Mouse (Mus musculus) bone marrow, adult 2 months (tissue): ENCODE measurements around the gene Apol8. TPM values are rescaled to one million over a fixed set of nuclear protein-coding genes. Genes with fewer than 3 reads are reported as not detected.

Source experiments
- H3K27ac ChIP-seq: fragments of 200-500 bp; 2 replicates; pipeline ENCODE4 v1.5.1; 2012; ENCODE audit warnings: low read depth, mild to moderate bottlenecking, control low read depth, inconsistent platforms, low read length; ENCODE audit not compliant: control insufficient read depth, poor library complexity, insufficient read depth
- H3K4me1 ChIP-seq: fragments of 200-500 bp; 2 replicates; pipeline ENCODE4 v1.6.1; 2011; ENCODE audit warnings: low read length; ENCODE audit not compliant: control insufficient read depth, insufficient read depth
- H3K4me3 ChIP-seq: fragments of 200-500 bp; replicated peaks from 2 replicates; pipeline ENCODE3; 2011; ENCODE audit warnings: mild to moderate bottlenecking, low read depth, low read length, control low read depth; ENCODE audit not compliant: control insufficient read depth
- CTCF ChIP-seq: fragments of 200-500 bp; IDR thresholded peaks from 2 replicates; pipeline ENCODE4 v1.5.1; 2011; ENCODE audit warnings: low read length, control low read depth; ENCODE audit not compliant: control insufficient read depth, insufficient read depth
- POLR2A ChIP-seq: fragments of 200-500 bp; IDR thresholded peaks from 2 replicates; pipeline ENCODE4 v1.6.1; 2011; ENCODE audit warnings: low read depth, mild to moderate bottlenecking, control low read depth, low read length, borderline replicate concordance; ENCODE audit not compliant: control insufficient read depth
- WGBS: fragments of 180-500 bp; shearing (Covaris S2); methylation state at CpG from one replicate; pipeline ENCODE4 v1.1.7; 2018; 5-methylcytosine and 5-hydroxymethylcytosine counted together
- polyA plus RNA-seq: library from polyadenylated mRNA; stranded (reverse); fragments of >200 nt; gene quantifications from 2 replicates; pipeline ENCODE4 v1.2.4, GENCODE M21; 2011; ENCODE audit warnings: low replicate concordance; ENCODE audit not compliant: missing spikeins, insufficient read depth, insufficient read length

The Apol8 gene
- polyA plus RNA-seq, 1 experiment: 47.8 TPM

GRCm38 (mm10) chr15:77782449-77783014 is 25.7 kb upstream of the Apol8 start:
- Histone ChIP-seq H3K4me3 (no peak overlapping the region), H3K27ac (no peak overlapping the region), H3K4me1 (no peaks in the 10 kb centered on the region)
- WGBS: 79% methylated on average over 11 of the region's 11 CpGs
- TF ChIP-seq POLR2A: no peak
- TF ChIP-seq CTCF: peak; percentile 56

- Histone ChIP-seq H3K27ac (no peak overlapping the region), H3K4me3 (no peak overlapping the region), H3K4me1 (peaks cover 6% of the 10 kb centered on the region)
- WGBS: 63% methylated on average over 20 of the region's 20 CpGs
- TF ChIP-seq POLR2A (no peak), CTCF (peak; percentile 98)
Observed at GRCm38 (mm10) chr15:77775186-77775963, 18.6 kb upstream of the Apol8 start.

DNA sequence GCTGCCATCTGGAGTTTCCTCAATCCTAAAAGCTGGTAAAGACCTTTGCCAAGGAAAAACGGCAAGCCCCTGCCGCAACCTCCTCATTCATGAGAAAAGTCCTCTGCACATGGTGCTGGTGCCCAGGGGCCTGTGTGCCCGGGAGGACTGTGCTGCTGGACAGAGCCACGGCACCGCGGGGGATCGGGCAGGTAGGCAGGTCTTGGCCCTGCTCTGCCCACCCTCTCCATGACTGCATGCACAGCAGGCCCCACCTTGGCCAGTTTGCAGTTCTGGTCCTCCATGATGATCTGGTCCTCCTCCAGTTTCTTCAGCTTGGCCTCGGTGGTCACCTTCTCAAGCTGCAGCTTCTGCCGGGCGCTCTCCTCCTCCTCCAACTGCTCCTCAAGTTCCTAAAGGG is 17.5 kb upstream of the Apol8 start:
- Histone ChIP-seq H3K4me1 (peaks cover 6% of the 10 kb centered on the region), H3K27ac (no peak overlapping the region), H3K4me3 (no peak overlapping the region)
- WGBS: 96% methylated on average over 10 of the region's 10 CpGs
- no peak for TF ChIP-seq POLR2A
- no peak for TF ChIP-seq CTCF

DNA sequence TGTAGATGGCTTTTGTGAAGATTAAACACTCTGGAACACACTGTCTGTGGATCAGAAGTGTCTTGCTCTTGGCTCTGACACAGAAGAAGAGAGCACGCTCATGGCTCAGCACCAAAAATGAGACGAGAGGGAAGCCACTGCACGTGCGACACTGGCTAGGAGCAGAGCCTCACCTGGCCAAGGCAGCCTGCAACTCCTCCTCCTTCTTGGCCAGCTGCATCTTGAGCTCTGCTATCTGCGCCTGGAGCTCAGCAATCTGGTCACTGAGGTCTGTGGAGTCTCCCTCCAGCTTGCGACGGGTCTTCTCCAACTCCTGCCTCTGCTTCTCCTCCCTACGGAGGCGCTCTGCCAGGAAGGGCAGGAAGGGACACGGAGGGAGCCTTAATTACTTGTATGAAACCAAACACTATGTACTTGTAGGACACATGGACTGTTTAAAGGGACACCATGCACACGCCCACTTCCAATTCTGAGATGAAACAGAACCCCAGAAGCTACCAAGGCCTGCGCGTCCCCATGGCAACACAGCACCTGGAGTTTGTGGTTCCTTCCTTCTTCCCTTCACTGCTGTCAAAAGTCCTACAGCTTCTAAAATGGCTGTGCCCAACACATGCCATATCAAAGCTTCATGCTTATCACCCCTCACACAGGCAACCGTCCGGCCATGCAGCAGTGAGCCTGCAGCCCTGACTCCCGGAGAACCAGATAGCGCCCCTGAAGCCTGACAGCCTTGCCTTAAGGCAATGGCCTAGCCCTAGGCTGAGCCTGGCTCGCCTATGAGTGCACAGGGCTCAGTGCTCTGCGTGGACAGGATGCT is 16.5 kb upstream of the Apol8 start:
- TF ChIP-seq POLR2A (peak; percentile 44; the same call in 1 of the 2 replicates), CTCF (no peak)
- Histone ChIP-seq H3K4me1 (peaks cover 6% of the 10 kb centered on the region), H3K4me3 (no peak overlapping the region), H3K27ac (peak overlapping the region; percentile 67)
- WGBS: 69% methylated on average over 19 of the region's 19 CpGs

GRCm38 (mm10) chr15:77770942-77771341 is 14.1 kb upstream of the Apol8 start:
- Histone ChIP-seq H3K4me1 (peaks cover 6% of the 10 kb centered on the region), H3K4me3 (no peak overlapping the region), H3K27ac (no peak overlapping the region)
- TF ChIP-seq CTCF (no peak), POLR2A (no peak)
- 96% methylated on average over 9 of the region's 9 CpGs for WGBS

DNA sequence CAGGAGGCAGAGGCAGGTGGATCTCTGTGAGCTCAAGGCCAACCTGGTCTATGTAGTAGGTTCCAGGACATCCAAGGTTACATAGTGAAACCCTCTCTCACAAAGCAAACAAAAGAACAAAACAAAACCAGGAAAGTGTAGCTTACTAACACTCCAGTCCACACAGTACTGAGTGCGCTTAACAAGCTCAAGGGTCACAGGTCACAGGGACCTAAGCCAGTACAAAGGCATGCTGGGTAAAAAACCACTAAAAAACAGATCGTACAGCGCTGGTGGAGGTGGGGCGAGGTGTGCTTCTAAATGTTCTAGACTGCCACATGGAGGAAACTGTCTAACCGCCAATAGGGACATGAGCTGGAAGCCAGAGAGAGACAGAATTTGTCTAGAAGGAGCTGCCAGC is 13.5 kb upstream of the Apol8 start:
- WGBS: 96% methylated on average over 5 of the region's 5 CpGs
- TF ChIP-seq CTCF (no peak), POLR2A (no peak)
- H3K4me1 ChIP-seq: peaks cover 6% of the 10 kb centered on the region
- H3K4me3 ChIP-seq: no peak overlapping the region
- H3K27ac ChIP-seq: no peak overlapping the region

- 94% methylated on average over 11 of the region's 11 CpGs for WGBS
- no peak overlapping the region for H3K4me3 ChIP-seq
- TF ChIP-seq POLR2A: no peak
- TF ChIP-seq CTCF: no peak
Observed at GRCm38 (mm10) chr15:77766981-77767380, 10.2 kb upstream of the Apol8 start.

DNA sequence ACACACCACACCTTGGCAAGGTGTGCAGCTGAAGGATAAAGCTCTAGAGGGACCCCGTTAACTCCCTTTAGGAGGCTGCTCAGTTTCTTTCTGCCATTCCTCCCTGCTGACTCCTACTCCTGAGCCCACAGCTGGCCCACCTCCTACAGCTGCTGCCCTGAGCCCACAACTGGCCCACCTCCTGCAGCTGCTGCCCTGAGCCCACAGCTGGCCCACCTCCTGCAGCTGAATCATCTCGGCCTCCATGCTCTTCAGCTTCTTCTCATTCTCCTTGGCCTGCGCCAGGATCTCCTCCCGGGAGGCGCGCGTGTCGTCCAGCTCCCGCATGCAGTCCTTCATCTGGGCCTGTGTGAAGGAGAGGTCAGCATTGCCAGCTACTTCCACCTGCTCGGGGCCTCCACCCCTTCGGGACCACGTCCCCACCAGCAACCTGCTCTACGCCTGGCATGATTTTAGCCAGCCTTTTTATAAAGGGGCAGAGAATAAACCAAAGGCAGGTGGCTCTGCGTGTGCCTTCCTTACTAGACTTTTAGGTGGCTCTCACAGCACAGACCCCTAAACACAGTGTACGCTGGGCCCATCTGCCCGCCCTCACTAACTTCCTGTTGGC is 8.8 kb upstream of the Apol8 start:
- whole genome bisulfite sequencing: 93% methylated on average over 16 of the region's 16 CpGs
- Histone ChIP-seq H3K4me1 (no peaks in the 10 kb centered on the region), H3K27ac (no peak overlapping the region), H3K4me3 (no peak overlapping the region)
- no peak for TF ChIP-seq CTCF
- no peak for TF ChIP-seq POLR2A

More at GRCm38 (mm10) chr15:77766981-77767380, 10.2 kb upstream of the Apol8 start:
- no peaks in the 10 kb centered on the region for H3K4me1 ChIP-seq
- no peak overlapping the region for H3K27ac ChIP-seq
